Mouse (Mus musculus) cerebellum, postnatal 36 days (tissue): ENCODE results near the gene Rapgef1.

Experiments used
- DNase-seq, 2 experiments: peaks; one replicate each; pipeline ENCODE4 v3.0.0; 2021 to 2022; ENCODE audit warnings: mixed read lengths in 2 of 2

Rapgef1 gene

DNA sequence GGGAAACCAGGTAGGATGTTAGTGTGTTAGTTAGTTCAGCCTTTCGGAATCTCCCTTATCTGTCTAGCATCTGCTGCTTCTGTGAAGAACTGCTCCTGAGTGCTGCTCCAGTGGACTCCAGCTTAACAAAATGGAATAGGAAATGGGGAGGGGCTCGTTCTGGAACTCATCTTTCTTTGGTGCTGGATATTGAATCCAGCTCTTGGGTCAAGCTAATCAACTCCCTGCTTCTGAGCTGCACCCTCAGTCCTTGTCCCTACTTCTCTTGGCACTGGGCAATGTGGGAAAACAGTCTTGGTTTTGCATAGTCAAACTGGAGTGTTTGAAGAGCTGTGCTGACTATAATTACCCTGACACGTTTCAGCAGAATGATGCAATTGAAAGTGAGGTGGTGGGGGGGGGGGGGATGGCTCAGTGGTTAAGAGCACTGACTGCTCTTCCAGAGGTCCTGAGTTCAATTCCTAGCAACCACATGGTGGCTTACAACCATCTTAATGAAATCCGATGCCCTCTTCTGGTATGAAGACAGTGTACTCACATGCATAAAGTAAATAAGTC is 25.6 kb downstream of the Rapgef1 start:
- DNase-seq, result no peak

DNA sequence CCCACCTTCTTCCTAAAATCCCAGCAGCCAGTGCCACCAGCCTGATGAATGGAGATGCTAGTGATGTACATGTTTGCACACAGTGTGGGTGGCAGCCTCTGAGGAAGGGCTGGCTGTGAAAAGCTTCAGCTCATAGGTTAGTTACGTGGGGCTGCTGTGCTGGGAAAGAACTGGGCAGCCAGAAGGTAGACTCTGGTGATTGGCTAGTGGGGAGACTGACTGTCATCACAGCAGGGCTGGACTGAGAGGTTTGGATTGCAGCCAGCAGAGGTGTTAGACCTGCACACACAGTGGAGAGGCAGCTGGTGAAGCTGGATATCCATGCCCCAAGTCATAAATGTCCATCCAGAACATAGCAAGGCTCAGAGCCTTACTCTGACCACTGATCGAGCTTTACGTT is 27.1 kb downstream of the Rapgef1 start:
- DNase-seq, result no peak

DNA sequence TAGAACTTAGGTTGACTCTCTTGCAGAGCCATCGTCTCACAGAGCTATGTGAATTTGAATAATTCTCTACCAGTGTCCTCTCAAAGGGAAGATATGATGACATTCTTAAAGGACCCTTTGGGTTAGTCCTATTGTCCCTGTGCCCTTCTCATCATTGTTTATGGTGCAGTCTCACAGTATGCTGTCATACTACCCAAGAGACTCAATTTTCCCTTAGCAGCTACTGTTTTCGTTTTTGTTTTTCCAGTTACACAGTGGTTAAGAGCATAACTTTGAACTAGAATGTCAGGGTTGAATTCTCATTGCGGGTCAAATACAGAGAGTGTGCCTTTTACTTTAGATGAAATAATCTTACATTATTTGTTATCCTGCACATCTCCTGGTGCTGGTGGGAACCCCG is 27.6 kb downstream of the Rapgef1 start:
- DNase-seq, result no peak

DNA sequence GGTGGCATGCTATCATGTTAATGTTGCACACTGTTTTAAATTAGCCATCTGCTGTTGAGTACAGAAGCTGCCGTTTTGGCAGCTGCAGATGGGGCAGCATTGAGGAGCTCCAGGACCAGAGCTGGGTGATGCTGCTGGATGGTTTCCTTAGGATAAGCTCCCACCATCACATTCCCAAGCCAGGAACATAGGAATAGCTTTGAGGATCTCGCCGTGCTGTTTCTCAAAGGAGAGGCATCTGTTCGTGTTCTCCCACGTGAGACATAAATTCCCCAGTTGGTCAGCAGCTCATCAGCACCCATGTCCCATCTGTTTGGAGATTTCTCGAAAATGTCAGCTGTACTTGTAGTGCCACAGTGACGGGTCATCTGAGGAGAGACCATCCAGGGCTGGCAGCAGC is 28.3 kb downstream of the Rapgef1 start:
- DNase-seq, result no peak

DNA sequence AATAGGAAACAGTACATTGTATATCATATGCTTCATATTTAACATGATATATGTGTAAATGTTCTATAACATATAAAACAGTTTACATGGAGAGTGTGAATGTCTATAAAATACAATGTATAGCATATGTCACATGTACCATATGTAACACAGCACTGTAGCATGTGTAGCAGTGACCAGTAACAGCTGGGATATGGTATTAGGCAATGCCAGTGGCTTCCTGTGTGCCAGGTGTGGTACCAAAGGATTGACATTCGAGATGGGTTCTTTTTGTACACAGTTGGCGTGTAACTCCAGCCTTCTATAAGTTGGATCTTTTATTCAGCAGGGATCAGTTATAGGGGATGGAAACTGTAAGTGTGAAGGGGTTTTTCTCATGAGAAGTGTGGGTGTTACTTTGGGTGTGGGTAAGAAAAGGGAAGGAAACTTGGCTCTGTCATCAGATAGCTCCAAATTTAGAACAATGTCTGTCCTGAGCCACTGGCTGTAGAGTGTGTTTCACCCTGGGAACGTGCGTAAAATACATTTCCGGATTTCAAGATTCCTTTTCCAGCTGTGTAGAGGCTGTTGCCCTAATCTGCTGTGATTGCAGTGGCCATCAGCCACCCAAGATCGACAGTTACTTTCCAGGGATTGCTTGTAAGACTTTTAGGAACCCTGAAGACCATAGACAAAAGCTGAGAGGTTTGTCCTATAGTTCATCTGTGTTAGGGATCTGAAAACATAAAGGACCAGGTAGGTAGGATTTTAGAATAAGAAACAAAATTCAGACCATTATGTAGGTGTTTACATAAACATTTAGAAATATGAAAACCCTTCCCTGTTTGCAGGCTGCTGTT is 29.7 kb downstream of the Rapgef1 start:
- no peak for DNase-seq

DNA sequence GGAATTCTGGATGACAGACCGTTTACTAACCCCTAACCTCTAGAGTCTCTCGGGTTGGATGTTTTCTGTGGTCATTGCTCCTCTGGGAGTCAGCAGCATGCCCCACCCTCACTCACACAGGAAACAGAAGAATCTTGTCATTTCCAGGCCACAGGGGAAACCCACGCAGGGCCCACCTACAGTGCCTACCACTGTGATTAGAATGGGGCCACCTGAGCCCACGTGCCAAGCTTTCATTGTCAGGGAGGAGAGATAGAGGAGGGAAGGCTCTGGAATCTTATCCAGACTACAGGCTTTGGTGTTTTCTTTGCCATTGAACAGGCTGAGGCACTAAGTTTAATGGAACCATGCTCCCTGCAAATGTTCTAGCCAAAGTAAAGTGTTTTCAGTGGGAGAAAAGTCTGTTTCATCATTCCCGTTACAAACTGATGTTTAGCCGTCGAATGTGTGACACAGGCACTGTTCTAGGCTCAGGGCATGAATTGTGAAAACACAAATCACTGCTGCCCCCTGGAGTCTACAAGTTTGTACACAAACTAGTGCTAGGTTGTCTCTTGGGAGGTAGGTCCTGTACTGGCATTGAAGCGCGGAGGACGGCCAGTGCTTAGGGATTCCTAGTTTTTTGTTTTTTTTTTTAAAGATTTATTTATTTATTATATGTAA is 30.4 kb downstream of the Rapgef1 start:
- DNase-seq, result no peak

DNA sequence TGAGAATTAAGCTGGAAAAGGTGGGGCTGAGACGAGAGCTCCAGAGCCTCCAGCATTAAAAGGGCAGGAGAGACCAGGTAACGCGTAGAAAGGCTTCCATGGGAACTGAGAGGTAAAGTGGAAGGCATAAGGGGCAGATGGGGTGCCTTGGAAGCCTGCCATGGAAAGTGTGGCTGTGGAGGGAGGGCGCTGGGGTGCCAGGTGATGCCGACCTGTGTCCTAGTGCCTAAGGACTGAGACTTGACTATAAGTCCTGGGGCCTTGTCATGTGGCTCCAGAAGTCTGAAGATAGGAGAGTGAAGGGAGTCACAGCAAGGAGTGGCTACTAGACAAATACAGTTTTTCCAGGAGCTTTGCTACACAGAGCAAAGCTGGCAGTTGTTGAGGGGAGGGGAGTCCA is 32.4 kb downstream of the Rapgef1 start:
- DNase-seq, result peak; percentile 51 to 62

DNA sequence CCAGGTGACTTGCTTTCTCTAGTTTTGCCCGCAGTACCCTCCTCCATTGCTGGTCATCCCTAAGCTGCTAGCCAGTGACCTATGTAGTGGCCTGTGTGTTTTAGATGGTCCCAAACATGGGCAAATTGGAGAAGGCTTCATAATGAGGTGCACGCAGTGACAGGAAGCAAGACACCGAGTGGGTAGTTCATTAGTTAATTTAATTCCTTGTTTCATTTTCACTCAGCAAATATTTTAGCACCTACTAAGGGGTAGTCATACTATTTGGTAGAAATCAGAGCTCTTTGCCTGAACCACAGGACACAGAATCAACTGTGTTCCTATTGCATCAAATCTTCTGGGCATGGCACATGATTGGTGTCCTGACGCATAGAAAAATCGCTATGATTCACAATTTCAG is 35.9 kb downstream of the Rapgef1 start:
- DNase-seq, result no peak

DNA sequence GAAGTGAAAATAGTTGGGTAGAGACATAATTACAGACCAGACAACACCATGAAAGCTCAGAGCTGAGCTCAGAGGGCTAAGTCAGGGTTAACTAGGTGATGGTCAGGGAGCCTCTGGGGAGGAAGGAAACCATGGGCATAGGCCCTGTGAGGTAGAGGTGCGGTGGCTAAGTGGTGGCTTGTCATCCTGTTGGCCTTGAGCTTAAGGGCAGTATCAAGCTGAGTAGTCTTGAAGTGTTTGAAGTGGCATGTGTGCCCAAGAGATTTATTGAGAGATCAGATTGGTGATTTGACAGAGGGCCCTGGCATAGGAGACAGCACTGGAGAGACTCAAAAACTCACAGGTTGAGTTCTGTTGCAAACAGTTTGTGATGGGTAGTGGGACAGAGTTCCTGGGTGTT is 36.6 kb downstream of the Rapgef1 start:
- DNase-seq, result no peak

DNA sequence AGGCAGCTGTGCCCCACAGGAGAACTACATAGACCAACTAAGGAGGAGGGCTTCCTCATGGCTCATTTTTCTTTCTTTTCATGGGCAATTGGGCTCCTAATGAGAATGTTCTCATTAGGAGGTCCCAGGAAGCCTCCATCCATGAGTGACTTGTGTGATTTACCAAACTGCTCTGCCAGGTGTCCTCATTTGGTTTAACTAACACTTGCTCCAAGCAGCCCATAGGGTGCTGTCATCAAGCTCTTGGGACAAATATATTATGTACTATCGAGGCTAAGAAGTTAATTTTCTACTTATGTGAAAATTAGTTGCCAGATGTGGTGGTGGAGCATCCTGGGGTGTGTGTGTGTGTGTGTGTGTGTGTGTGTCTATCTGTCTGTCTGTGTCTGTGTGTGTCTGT is 37.6 kb downstream of the Rapgef1 start:
- no peak for DNase-seq

DNA sequence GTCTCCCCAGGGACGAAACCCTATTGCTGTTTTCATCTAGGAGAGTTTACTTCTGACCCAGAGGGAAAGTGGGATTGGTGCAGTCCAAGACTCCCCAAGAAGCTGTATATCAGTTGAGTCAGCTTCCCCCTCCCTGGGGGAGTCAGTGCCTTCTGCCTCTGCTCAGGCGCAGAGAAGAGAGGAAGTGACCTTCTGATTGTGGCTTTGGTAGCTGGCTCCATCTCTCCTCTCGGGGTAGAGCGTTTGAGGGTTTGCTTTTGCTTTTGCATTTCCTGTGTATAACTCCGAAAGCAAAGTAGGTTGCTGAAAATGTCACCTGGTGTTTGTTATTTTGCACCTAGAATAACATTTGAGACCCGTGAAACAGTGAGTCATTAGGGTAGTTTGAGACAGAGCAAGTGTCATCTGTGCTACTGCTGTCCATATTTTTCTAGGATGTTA is 42.3 kb downstream of the Rapgef1 start:
- no peak for DNase-seq

DNA sequence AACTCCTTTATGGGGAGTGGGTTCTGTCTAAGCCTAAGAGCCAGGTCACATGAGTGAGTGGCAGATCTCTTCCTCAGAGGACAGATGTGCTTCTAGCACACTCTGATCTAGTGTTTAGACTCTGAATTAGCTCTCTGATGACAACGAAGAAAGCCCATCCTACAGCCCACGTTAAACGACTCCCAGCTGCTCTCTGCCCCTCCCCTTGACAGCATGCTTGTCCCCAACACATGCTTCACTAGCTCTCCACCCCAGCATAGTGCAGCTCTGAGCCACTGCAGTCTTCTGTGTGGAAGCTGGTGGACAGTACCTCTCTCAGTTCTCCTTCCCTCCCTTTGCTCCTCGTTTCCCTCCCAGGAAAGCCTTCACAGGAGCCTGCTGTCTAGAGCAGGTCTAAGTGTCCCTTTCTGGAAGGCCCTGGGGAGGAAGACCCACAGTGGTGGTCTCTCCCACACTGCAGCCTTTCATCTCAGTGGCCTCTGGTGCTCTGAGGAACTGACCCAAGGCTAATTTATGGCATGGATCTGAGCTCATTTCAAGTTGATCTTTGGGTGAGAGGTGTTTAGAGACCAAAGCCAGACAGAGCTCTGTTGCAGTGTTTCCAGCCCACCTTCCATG is 43.8 kb downstream of the Rapgef1 start:
- no peak for DNase-seq

DNA sequence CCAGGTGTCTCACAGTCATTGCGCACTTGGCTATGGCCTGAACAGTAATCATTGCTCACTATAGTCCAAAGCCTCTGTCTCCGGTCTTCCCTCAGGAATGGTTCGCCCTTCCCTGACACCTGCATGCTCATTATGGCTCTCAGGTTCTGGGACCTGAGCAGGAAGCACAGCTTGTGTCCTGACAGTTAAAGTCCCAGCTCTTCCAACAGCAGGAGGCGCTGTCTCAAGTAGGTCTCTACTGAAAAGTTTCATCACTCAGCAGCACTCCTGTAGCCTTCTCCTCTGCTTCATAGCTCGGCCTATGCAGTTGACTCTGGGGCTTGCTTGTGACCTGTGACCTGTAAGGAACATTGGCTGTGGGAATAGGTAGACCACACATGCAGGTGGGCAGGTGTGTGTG is 45.9 kb downstream of the Rapgef1 start:
- no peak for DNase-seq

DNA sequence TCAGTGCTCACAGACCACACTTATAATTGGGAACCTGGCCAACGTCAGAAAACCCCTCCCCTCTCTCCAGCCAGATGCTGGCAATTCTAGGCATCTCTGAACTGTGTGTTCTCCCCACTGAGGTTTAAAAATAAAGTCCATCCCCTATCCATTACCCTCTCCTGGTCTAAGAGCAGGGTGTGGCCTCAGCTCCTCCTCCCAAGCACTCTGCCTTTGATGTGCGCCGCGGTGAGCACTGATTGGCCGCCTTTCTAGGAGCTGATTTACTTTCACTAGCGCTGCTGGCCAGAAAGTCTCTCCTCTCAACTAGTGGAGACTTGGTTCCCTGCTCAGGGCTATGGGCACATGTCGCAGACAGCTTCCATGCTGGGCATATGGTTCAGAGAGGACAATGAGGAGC is 47.1 kb downstream of the Rapgef1 start:
- DNase-seq, result no peak

DNA sequence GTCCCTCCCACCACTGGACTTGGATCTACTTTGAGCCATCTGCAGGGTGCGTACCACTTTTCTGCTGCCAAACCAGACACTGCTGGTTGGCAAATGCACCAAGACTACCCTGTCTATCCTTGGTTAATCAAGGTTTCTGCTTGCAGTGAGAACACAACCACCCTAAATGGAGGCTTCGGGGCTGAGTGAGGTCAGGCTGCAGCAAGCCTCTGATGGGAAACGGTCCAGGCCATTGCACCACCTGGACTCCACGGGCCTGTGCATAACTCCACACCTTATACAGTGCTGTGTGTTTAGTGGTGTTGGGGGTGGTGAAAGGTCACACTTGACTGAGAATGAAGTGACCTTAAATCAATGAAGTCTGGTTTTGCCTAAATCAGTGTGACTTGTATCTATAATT is 47.6 kb downstream of the Rapgef1 start:
- DNase-seq, result no peak

DNA sequence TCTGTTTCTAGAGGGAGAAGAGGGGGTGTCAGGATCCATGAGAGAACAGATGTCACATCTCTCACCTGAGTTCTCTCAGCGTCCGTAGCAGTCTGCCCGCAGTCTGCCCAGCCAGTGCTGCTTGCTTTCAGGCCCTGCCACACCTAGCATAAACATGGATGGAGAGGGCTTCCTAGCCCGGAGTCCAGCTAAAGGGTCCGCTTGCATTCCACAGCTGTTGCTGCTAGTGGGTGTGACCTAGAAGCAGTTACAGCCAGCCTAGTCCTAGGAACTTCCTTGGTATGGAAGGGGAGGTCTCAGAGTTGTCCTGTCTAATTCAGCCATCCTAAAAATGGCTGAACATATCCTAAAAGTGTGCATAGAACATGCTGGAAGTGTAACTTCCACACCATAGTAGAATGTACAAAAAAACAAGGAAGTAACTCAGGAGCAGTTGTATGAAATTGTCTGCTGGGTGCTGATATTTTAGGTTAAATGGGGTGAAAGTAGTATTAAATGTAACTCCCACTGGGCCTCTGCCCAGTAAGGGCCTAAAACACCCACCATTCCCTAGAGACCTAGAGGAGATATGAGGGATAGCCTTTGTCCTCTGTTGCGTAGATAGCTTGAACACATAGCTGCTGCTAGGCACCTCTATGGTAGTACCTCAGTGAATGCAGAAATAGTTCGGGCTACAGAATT is 48.6 kb downstream of the Rapgef1 start:
- no peak for DNase-seq

DNA sequence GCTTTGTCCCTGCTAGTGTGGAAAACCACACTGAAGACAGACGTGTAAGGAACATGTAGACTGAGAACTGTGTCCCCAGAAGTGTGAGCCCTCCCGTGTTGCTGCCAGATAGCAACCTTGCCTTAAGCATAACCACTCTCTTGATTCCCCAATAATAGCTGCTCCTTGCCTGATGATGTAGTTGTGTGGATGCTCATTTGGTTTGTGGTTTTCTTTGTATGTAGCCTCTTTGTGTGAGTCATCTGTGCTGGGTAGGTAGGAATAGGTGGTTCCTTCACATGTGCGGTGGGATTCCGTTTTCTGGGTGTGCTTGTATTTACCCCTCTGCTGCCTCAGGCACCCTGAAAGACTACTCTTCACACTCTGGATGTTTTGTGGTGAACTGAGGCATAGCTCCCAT is 49.4 kb downstream of the Rapgef1 start:
- DNase-seq, result no peak

DNA sequence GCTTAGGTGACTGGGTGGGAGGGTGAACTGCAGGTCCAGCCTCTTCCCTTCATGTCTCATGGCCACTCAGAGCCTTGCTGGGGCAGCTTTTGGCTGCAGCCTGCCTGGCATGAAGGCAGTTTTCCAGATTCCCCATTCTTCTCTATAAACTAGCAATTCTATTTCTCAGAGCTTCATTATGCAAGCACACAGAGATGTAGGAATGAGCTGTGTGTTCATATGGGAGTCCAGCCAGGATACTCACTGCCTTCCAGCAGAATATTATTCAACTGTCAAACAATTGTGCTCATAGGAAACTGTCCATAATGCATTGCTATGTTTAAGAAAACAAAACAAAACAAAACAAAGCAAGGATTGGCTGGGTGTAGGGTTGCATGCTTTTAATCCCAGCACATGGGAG is 50.2 kb downstream of the Rapgef1 start:
- no peak for DNase-seq

DNA sequence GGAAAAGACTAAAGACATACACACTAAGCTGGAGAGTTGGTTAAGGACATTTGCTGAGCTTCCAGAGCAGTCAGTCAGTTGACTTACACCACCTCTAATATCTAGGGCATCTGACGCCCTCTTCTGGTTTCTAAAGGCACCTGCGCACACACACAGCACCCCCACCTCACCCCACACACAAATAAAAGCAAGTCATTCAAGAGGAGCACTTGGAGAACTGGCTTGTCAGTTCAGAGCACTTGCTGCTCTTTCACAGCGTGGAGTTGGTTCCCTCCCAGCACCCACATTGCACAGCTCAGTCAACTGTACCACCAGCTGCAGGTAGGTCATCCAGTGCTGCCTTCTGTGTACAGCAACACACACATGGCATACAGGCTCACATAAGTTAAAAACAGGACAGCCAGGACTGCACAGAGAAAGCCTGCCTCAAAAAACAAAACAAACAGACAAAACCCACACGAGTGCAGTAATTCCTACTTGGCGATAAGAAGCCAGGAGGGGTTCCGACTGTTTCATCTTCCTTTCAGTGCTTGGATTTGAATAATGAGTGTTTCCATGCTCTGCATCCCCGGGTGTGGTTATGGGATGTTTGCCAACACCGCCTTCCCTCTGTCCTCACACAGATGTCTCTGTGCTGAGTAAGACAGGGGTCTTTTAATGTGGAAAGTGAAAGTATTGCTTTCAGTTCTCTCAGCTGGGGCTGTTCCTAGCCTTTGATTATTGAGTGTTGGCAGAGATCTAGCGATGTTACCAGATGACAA is 50.9 kb downstream of the Rapgef1 start:
- peak; percentile 59 to 64 for DNase-seq

DNA sequence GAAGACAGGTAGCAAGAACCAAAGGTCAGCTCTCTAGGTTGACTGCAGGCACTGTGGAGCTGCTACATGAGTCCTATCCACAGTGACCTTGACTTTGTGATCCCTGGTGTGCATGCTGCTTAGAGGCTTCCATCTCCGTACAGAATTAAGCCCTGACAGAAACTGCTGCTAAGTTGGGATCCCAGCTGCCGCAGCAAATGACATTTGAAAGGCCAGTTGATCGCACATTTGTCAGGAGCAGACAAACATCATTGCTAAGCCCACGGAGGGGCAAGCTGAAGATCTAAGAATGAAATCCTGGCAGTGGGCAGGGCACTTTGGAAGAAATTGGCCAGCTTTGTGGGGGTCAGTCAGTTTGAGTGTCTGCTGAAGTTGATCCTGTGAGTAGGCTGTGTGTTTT is 51.9 kb downstream of the Rapgef1 start:
- no peak for DNase-seq

DNA sequence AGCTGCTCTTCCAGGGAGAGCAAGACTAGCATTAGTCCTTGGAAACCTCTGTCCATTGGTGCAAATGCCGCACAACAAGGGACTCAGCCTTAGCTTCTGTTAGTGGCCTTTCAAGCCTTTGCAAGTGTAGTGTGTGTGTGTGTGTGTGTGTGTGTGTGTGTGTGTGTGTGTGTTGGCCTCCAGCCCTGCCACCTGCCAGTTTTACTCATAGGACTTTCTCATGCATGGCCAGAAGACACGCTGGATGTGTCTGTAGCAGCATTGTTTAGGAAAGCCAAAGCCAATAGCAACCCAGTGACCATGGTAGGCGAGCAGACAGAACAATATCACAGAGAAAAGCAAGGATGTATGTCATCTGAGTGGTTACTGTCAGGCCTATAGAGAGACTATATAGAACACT is 52.3 kb downstream of the Rapgef1 start:
- peak in 1 of 2 experiments; percentile 39 for DNase-seq
